Mouse (Mus musculus) E14TG2a.4 (cell line): ENCODE results near the gene Itpr2.

Experiments used
- H3K27me3 ChIP-seq: 2 replicates; pipeline ENCODE4 v1.6.1; 2014; ENCODE audit warnings: low read length, control low read depth; ENCODE audit not compliant: insufficient read depth
- H3K36me3 ChIP-seq: 2 replicates; pipeline ENCODE4 v1.6.1; 2014; ENCODE audit warnings: low read length, control low read depth; ENCODE audit not compliant: insufficient read depth
- H3K4me1 ChIP-seq: replicated peaks from 2 replicates; pipeline ENCODE4 v1.6.1; 2014; ENCODE audit warnings: low read depth, low read length, control low read depth
- H3K4me3 ChIP-seq: replicated peaks from 2 replicates; pipeline ENCODE4 v1.5.1; 2014; ENCODE audit warnings: mild to moderate bottlenecking, low read length
- H3K9me3 ChIP-seq: 2 replicates; pipeline ENCODE4 v1.6.1; 2014; ENCODE audit warnings: low read length, control low read depth
- CTCF ChIP-seq: conservative IDR thresholded peaks from 2 replicates; pipeline ENCODE4 v1.5.1; 2014; ENCODE audit warnings: low read length
- NANOG ChIP-seq: IDR thresholded peaks from 2 replicates; pipeline ENCODE4 v1.6.1; 2014; ENCODE audit warnings: borderline replicate concordance, low read length, mixed read lengths
- POU5F1 ChIP-seq: IDR thresholded peaks from 2 replicates; pipeline ENCODE4 v1.6.1; 2014; ENCODE audit warnings: low read length, borderline replicate concordance

The Itpr2 gene

GRCm38 (mm10) chr6:146454520-146455511 is 47.2 kb downstream of the Itpr2 start:
- no peaks in the 10 kb centered on the region for H3K36me3 ChIP-seq
- H3K4me3 ChIP-seq: no peak overlapping the region

GRCm38 (mm10) chr6:146452474-146452873 is 49.5 kb downstream of the Itpr2 start:
- Histone ChIP-seq H3K36me3 (no peaks in the 10 kb centered on the region), H3K9me3 (no peaks in the 10 kb centered on the region), H3K27me3 (no peaks in the 10 kb centered on the region), H3K4me1 (no peaks in the 10 kb centered on the region), H3K4me3 (no peak overlapping the region)
- no peak for TF ChIP-seq POU5F1
- TF ChIP-seq CTCF: no peak
- TF ChIP-seq NANOG: no peak

More at GRCm38 (mm10) chr6:146454520-146455511, 47.2 kb downstream of the Itpr2 start:
- Histone ChIP-seq H3K4me1 (peaks cover 21% of the 10 kb centered on the region), H3K9me3 (no peaks in the 10 kb centered on the region), H3K27me3 (no peaks in the 10 kb centered on the region)
- TF ChIP-seq NANOG: no peak
- TF ChIP-seq POU5F1: no peak
- no peak for TF ChIP-seq CTCF

- H3K27me3 ChIP-seq: no peaks in the 10 kb centered on the region
- no peak overlapping the region for H3K4me3 ChIP-seq
- H3K4me1 ChIP-seq: no peaks in the 10 kb centered on the region
- TF ChIP-seq CTCF: no peak
- TF ChIP-seq NANOG: no peak
- no peak for TF ChIP-seq POU5F1
- H3K9me3 ChIP-seq: peaks cover 9% of the 10 kb centered on the region
- H3K36me3 ChIP-seq: no peaks in the 10 kb centered on the region
Observed at GRCm38 (mm10) chr6:146446032-146446704, 55.9 kb downstream of the Itpr2 start.

- Histone ChIP-seq H3K4me3 (no peak overlapping the region), H3K9me3 (0 out of 2 replicates have a peak, but pooled peaks cover 4% of the 10 kb centered on the region), H3K4me1 (no peaks in the 10 kb centered on the region), H3K36me3 (no peaks in the 10 kb centered on the region), H3K27me3 (no peaks in the 10 kb centered on the region)
- TF ChIP-seq CTCF (no peak), POU5F1 (no peak), NANOG (no peak)
Observed at GRCm38 (mm10) chr6:146439826-146440225, 62.2 kb downstream of the Itpr2 start.

- Histone ChIP-seq H3K4me3 (no peak overlapping the region), H3K27me3 (no peaks in the 10 kb centered on the region), H3K36me3 (no peaks in the 10 kb centered on the region), H3K4me1 (no peaks in the 10 kb centered on the region), H3K9me3 (0 out of 2 replicates have a peak, but pooled peaks cover 4% of the 10 kb centered on the region)
- TF ChIP-seq CTCF: no peak
- TF ChIP-seq POU5F1: no peak
- no peak for TF ChIP-seq NANOG
Observed at GRCm38 (mm10) chr6:146439071-146439818, 62.8 kb downstream of the Itpr2 start.

- Histone ChIP-seq H3K9me3 (0 out of 2 replicates have a peak, but pooled peaks cover 4% of the 10 kb centered on the region), H3K4me3 (no peak overlapping the region), H3K4me1 (no peaks in the 10 kb centered on the region), H3K27me3 (no peaks in the 10 kb centered on the region), H3K36me3 (no peaks in the 10 kb centered on the region)
- TF ChIP-seq NANOG: no peak
- no peak for TF ChIP-seq CTCF
- TF ChIP-seq POU5F1: no peak
Observed at GRCm38 (mm10) chr6:146438057-146438456, 64.0 kb downstream of the Itpr2 start.

GRCm38 (mm10) chr6:146436916-146437496 is 65.0 kb downstream of the Itpr2 start:
- Histone ChIP-seq H3K9me3 (0 out of 2 replicates have a peak, but pooled peaks cover 4% of the 10 kb centered on the region), H3K36me3 (no peaks in the 10 kb centered on the region), H3K27me3 (no peaks in the 10 kb centered on the region), H3K4me1 (no peaks in the 10 kb centered on the region), H3K4me3 (no peak overlapping the region)
- TF ChIP-seq POU5F1 (no peak), CTCF (no peak), NANOG (no peak)
